Mouse (Mus musculus) myocyte (in vitro differentiated cells): ENCODE results near the gene Hemgn. TPM values are rescaled to one million over a fixed set of nuclear protein-coding genes. Genes with fewer than 3 reads are reported as not detected.

Experiments
- H3K27me3 ChIP-seq: one replicate; pipeline ENCODE4 v1.6.1; 2011; ENCODE audit not compliant: control insufficient read depth, insufficient read depth, insufficient read length
- H3K36me3 ChIP-seq: one replicate; pipeline ENCODE4 v1.6.1; 2011; ENCODE audit not compliant: control insufficient read depth, insufficient read depth
- H3K4me2 ChIP-seq: one replicate; pipeline ENCODE4 v1.6.1; 2011; ENCODE audit warnings: low read depth, control low read depth
- H3K4me3 ChIP-seq: one replicate; pipeline ENCODE4 v1.5.1; 2011; ENCODE audit warnings: mild to moderate bottlenecking, control low read depth, moderate library complexity
- H3K79me2 ChIP-seq: one replicate; pipeline ENCODE4 v1.6.1; 2011; ENCODE audit not compliant: control insufficient read depth, insufficient read depth
- H3ac ChIP-seq: one replicate; pipeline ENCODE4 v1.6.1; 2011; ENCODE audit not compliant: control insufficient read depth, insufficient read length
- CEBPB ChIP-seq: IDR thresholded peaks from 2 replicates; pipeline ENCODE4 v1.6.1; 2011; ENCODE audit warnings: mild to moderate bottlenecking, moderate library complexity; ENCODE audit not compliant: poor library complexity, insufficient read depth, severe bottlenecking
- E2F4 ChIP-seq: IDR thresholded peaks from one replicate; pipeline ENCODE4 v1.6.1; 2011; ENCODE audit warnings: mild to moderate bottlenecking, control low read depth, moderate library complexity; ENCODE audit not compliant: insufficient read depth
- MAX ChIP-seq: IDR thresholded peaks from one replicate; pipeline ENCODE4 v1.6.1; 2011; ENCODE audit warnings: low read depth, mild to moderate bottlenecking, control low read depth
- MYOD1 ChIP-seq, 3 experiments: IDR thresholded peaks; one replicate each; pipeline ENCODE4 v1.6.1; 2011; ENCODE audit warnings: control low read depth in 2 of 3, low read depth in 2 of 3, mild to moderate bottlenecking in 2 of 3, moderate library complexity in 1 of 3; ENCODE audit not compliant: insufficient read length in 2 of 3, control insufficient read depth in 1 of 3
- MYOG ChIP-seq, 3 experiments: IDR thresholded peaks; one replicate each; pipeline ENCODE4 v1.6.1; 2011; ENCODE audit warnings: control low read depth in 2 of 3, low read depth in 2 of 3, mild to moderate bottlenecking in 2 of 3; ENCODE audit not compliant: insufficient read length in 2 of 3, control insufficient read depth in 1 of 3, insufficient read depth in 1 of 3
- POLR2A ChIP-seq: IDR thresholded peaks from one replicate; pipeline ENCODE4 v1.6.1; 2011; ENCODE audit warnings: low read depth, mild to moderate bottlenecking, control low read depth, moderate library complexity; ENCODE audit not compliant: insufficient read length
- POLR2AphosphoS2 ChIP-seq: IDR thresholded peaks from one replicate; pipeline ENCODE4 v1.6.1; 2011; ENCODE audit warnings: low read depth, control low read depth; ENCODE audit not compliant: insufficient read length
- REST ChIP-seq: IDR thresholded peaks from one replicate; pipeline ENCODE4 v1.6.1; 2011; ENCODE audit warnings: mild to moderate bottlenecking, control low read depth, moderate library complexity; ENCODE audit not compliant: insufficient read depth, insufficient read length
- SRF ChIP-seq: IDR thresholded peaks from one replicate; pipeline ENCODE4 v1.6.1; 2011; ENCODE audit warnings: low read depth; ENCODE audit not compliant: control insufficient read depth, insufficient read length
- TCF12 ChIP-seq: IDR thresholded peaks from one replicate; pipeline ENCODE4 v1.6.1; 2011; ENCODE audit warnings: mild to moderate bottlenecking, control low read depth; ENCODE audit not compliant: poor library complexity, insufficient read depth, severe bottlenecking
- TCF3 ChIP-seq: IDR thresholded peaks from one replicate; pipeline ENCODE4 v1.6.1; 2011; ENCODE audit warnings: low read depth, control low read depth; ENCODE audit not compliant: insufficient read length
- USF1 ChIP-seq: IDR thresholded peaks from one replicate; pipeline ENCODE4 v1.6.1; 2011; ENCODE audit warnings: low read depth, mild to moderate bottlenecking, control low read depth, moderate library complexity
- polyA plus RNA-seq: library from polyadenylated mRNA; unstranded; fragments of >200 nt; fragmentation: generic; extraction: Trizol; gene quantifications from one replicate; pipeline ENCODE4 v1.2.1, GENCODE M21; 2012; ENCODE audit warnings: missing spikeins

The Hemgn gene
- polyA plus RNA-seq, 1 experiment: not detected

DNA sequence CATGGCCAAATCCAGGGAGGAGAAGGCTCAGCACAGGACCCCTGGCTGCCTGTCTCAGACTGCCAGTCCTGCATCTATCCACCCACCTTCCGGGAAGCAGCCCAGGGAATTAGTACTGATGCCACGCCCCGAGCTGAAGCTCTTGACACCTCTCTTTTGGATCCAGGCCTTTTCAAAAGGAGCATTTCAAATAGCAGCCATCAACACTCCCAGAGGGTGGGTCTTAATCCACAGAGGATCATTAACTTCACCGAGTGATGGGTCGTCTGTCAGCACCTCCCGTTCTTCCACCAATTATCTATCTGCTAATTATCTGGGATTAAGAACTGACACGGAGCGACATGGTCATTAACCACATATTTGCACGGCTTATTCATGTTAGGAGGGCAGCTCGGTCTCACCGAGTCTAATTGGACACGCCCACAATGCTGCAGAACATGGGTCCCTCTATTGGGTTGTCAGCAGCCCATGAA, 45.8 kb downstream of the Hemgn start:
- TF ChIP-seq REST: no peak
- no peak for TF ChIP-seq POLR2AphosphoS2
- TF ChIP-seq MYOD1 (IDR thresholded peaks at IDR 0.05; ENCODE audit: control insufficient read depth in 1 of 3, insufficient read length in 2 of 3, low read depth in 2 of 3): no peak
- TF ChIP-seq MAX: no peak
- no peak for TF ChIP-seq MYOG (IDR thresholded peaks at IDR 0.05; ENCODE audit: control insufficient read depth in 1 of 3, insufficient read depth in 1 of 3, insufficient read length in 2 of 3, low read depth in 2 of 3)
- TF ChIP-seq TCF3: no peak
- no peak for TF ChIP-seq TCF12
- TF ChIP-seq POLR2A: no peak
- no peak for TF ChIP-seq CEBPB
- TF ChIP-seq SRF: no peak
- no peak for TF ChIP-seq E2F4
- TF ChIP-seq USF1: no peak
- no peak overlapping the region for H3ac ChIP-seq
- no peak overlapping the region for H3K4me3 ChIP-seq
- no peaks in the 10 kb centered on the region for H3K36me3 ChIP-seq
- H3K27me3 ChIP-seq: no peaks in the 10 kb centered on the region
- H3K79me2 ChIP-seq: no peaks in the 10 kb centered on the region
- no peak overlapping the region for H3K4me2 ChIP-seq

DNA sequence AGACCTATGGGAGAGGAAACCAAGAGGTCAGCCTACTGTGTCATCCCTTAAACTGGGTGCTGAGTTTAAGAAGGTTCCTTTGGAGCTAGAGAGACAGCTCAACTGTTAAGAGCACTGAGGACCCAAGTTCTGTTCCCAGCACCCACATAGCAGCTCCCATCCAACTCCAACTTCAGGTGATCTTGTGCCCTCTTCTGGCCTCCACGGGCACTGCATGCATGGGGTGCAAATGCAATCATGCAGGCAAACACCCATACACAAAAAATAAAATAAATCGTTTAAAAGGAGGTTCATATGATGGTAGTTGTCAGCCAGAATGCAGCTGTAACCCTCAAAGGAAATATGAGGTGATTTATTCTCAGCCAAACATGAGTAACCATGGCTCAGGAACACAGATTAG, 48.9 kb downstream of the Hemgn start:
- H3K36me3 ChIP-seq: no peaks in the 10 kb centered on the region
- H3K79me2 ChIP-seq: no peaks in the 10 kb centered on the region
- H3K4me3 ChIP-seq: no peak overlapping the region
- no peak overlapping the region for H3ac ChIP-seq
- H3K4me2 ChIP-seq: no peak overlapping the region
- no peak for TF ChIP-seq SRF
- TF ChIP-seq TCF12: no peak
- TF ChIP-seq MYOD1 (IDR thresholded peaks at IDR 0.05; ENCODE audit: control insufficient read depth in 1 of 3, insufficient read length in 2 of 3, low read depth in 2 of 3): no peak
- no peak for TF ChIP-seq REST
- no peak for TF ChIP-seq E2F4
- no peak for TF ChIP-seq MYOG (IDR thresholded peaks at IDR 0.05; ENCODE audit: control insufficient read depth in 1 of 3, insufficient read depth in 1 of 3, insufficient read length in 2 of 3, low read depth in 2 of 3)
- no peak for TF ChIP-seq CEBPB
- TF ChIP-seq POLR2AphosphoS2: no peak
- no peak for TF ChIP-seq MAX
- TF ChIP-seq USF1: no peak
- TF ChIP-seq TCF3: no peak
- TF ChIP-seq POLR2A: no peak
- H3K27me3 ChIP-seq: no peaks in the 10 kb centered on the region

DNA sequence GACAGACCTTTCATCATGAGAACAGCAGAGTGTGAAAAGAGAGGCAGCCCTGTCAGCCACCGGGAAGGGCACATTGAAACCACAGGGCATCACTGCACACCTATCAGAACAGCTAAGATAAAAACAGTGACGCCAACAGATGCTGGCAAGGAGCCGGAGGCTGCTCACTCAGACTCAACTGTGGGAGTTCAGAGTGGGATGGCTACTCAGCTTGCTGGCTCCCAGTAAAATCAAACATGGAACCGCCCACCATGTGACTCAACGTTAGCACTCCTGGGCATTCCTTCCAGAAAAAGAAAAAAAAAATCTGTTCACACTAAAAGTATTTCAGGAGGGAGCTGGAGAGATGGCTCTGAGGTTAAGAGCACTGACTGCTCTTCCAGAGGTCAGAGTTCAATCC, 52.0 kb downstream of the Hemgn start:
- TF ChIP-seq E2F4 (no peak), SRF (no peak), TCF3 (no peak), MAX (no peak), TCF12 (no peak), POLR2A (no peak), MYOG (IDR thresholded peaks at IDR 0.05; ENCODE audit: control insufficient read depth in 1 of 3, insufficient read depth in 1 of 3, insufficient read length in 2 of 3, low read depth in 2 of 3) (no peak), REST (no peak), POLR2AphosphoS2 (no peak), CEBPB (no peak), USF1 (no peak), MYOD1 (IDR thresholded peaks at IDR 0.05; ENCODE audit: control insufficient read depth in 1 of 3, insufficient read length in 2 of 3, low read depth in 2 of 3) (no peak)
- Histone ChIP-seq H3ac (no peak overlapping the region), H3K36me3 (no peaks in the 10 kb centered on the region), H3K79me2 (no peaks in the 10 kb centered on the region), H3K4me2 (no peak overlapping the region), H3K4me3 (no peak overlapping the region), H3K27me3 (no peaks in the 10 kb centered on the region)

GRCm38 (mm10) chr4:46359539-46360253, 53.6 kb downstream of the Hemgn start:
- Histone ChIP-seq H3K27me3 (no peaks in the 10 kb centered on the region), H3K79me2 (no peaks in the 10 kb centered on the region), H3ac (no peak overlapping the region), H3K4me2 (no peak overlapping the region), H3K36me3 (no peaks in the 10 kb centered on the region), H3K4me3 (no peak overlapping the region)
- TF ChIP-seq MAX: no peak

- H3K27me3 ChIP-seq: no peaks in the 10 kb centered on the region
- no peak overlapping the region for H3ac ChIP-seq
- no peak overlapping the region for H3K4me3 ChIP-seq
- no peak overlapping the region for H3K4me2 ChIP-seq
- H3K79me2 ChIP-seq: no peaks in the 10 kb centered on the region
- no peak for TF ChIP-seq POLR2A
- no peak for TF ChIP-seq MYOD1 (IDR thresholded peaks at IDR 0.05; ENCODE audit: control insufficient read depth in 1 of 3, insufficient read length in 2 of 3, low read depth in 2 of 3)
- no peak for TF ChIP-seq REST
- TF ChIP-seq TCF12: no peak
- no peak for TF ChIP-seq MAX
- no peak for TF ChIP-seq SRF
- no peak for TF ChIP-seq E2F4
- TF ChIP-seq USF1: no peak
- no peak for TF ChIP-seq POLR2AphosphoS2
- no peak for TF ChIP-seq TCF3
- TF ChIP-seq CEBPB: no peak
- TF ChIP-seq MYOG (IDR thresholded peaks at IDR 0.05; ENCODE audit: control insufficient read depth in 1 of 3, insufficient read depth in 1 of 3, insufficient read length in 2 of 3, low read depth in 2 of 3): no peak
- H3K36me3 ChIP-seq: no peaks in the 10 kb centered on the region
Observed at GRCm38 (mm10) chr4:46356351-46357133, 56.8 kb downstream of the Hemgn start.
